Comparison of ENCODE assay signal across 13 mouse cellular contexts in genomic region chr2:157349121-157349778, GRCm38 (mm10). TPM values are rescaled to one million over a fixed set of nuclear protein-coding genes. Genes with fewer than 3 reads are reported as not detected.
DNase-seq lines count a peak whose midpoint lies in the region; ATAC-seq lines count a peak whose summit lies in the region.
"Had no signal": no experiment of that assay in that cellular context is flagged by ENCODE, and none has a peak within 500 bp of the region (broad histone marks: within the 10 kb centered on the region; RNA-seq: fewer than 3 reads in every experiment).

No protein-coding gene starts in this region.

- 46% methylated on average over 12 of the region's 12 CpGs for WGBS in hindbrain, embryonic 12.5 days
- WGBS in midbrain, embryonic 13.5 days = 26% methylated on average over 12 of the region's 12 CpGs

- H3K4me2 ChIP-seq in hindbrain, embryonic 12.5 days (replicated peaks) = peak overlapping the region; percentile 5; the same call in 1 of the 2 replicates
- peak overlapping the region; percentile 11 for H3K4me2 ChIP-seq in midbrain, embryonic 13.5 days (replicated peaks)

- peak overlapping the region; percentile 84 for H3K27ac ChIP-seq in hindbrain, embryonic 12.5 days
- peak overlapping the region; percentile 90 for H3K27ac ChIP-seq in midbrain, embryonic 13.5 days

- DNase-seq in Muller cell, postnatal 12 days (ENCODE audit: inconsistent ontology term) = peak; percentile 83
- peak; percentile 50 to 59 for DNase-seq in cerebellum, postnatal 10 days
- no peak for DNase-seq in adrenal gland, postnatal 14 days
- DNase-seq in gastrocnemius, postnatal 14 days = no peak
- no peak for DNase-seq in frontal cortex, postnatal 25 days (ENCODE audit: low spot score in 2 of 2)
- DNase-seq: adrenal gland, postnatal 25 days; kidney, adult 2 months had no signal

- no peak overlapping the region for H3K4me3 ChIP-seq in hindbrain, embryonic 12.5 days
- H3K4me3 ChIP-seq in midbrain, embryonic 13.5 days (replicated peaks) = no peak overlapping the region

- intact Hi-C loops in gastrocnemius, postnatal 14 days (cut with DNase I; ENCODE audit: low total_unique reads) = no loop called here

- H3K9ac ChIP-seq in hindbrain, embryonic 12.5 days = no peak overlapping the region
- H3K9ac ChIP-seq in midbrain, embryonic 13.5 days (replicated peaks) = peak overlapping the region; percentile 21

- ATAC-seq in hindbrain, embryonic 12.5 days (ENCODE audit: low FRiP score) = peak; percentile 65
- peak; percentile 70 for ATAC-seq in midbrain, embryonic 13.5 days
- no peak for ATAC-seq in activated CD4-positive, CD25-positive, alpha-beta regulatory T cell, adult 4 months

- peaks cover 26% of the 10 kb centered on the region for H3K4me1 ChIP-seq in hindbrain, embryonic 12.5 days
- H3K4me1 ChIP-seq in midbrain, embryonic 13.5 days (replicated peaks) = peaks cover 49% of the 10 kb centered on the region

- H3K27me3 ChIP-seq in hindbrain, embryonic 12.5 days = no peaks in the 10 kb centered on the region
- H3K27me3 ChIP-seq in midbrain, embryonic 13.5 days = no peaks in the 10 kb centered on the region

- H3K36me3 ChIP-seq in hindbrain, embryonic 12.5 days = no peaks in the 10 kb centered on the region
- no peaks in the 10 kb centered on the region for H3K36me3 ChIP-seq in midbrain, embryonic 13.5 days

- H3K9me3 ChIP-seq in hindbrain, embryonic 12.5 days (replicated peaks) = no peaks in the 10 kb centered on the region
- no peaks in the 10 kb centered on the region for H3K9me3 ChIP-seq in midbrain, embryonic 13.5 days

RNA-seq across cellular contexts. Expression of gene Ghrh, which starts 1.9 kb away (rescaled TPM):
- 0.46 and 2.8 TPM in 2 replicates for polyA plus RNA-seq in hindbrain, embryonic 12.5 days (2016; fragmentation: Nextera tagmentation; extraction: Ambion mirVana)
- 1.6 and 3.4 TPM in 2 replicates for polyA plus RNA-seq in midbrain, embryonic 13.5 days (2015; fragmentation: Nextera tagmentation; extraction: Ambion mirVana)
- not detected in 2 replicates for total RNA-seq in adrenal gland, postnatal 14 days (2021)
- total RNA-seq in gastrocnemius, postnatal 14 days (2021) = not detected
- not detected for polyA plus RNA-seq in activated CD4-positive, CD25-positive, alpha-beta regulatory T cell, adult 4 months (2017; shearing (Covaris generic))
- total RNA-seq: adrenal gland, postnatal 25 days; ES-E14; left cerebral cortex, postnatal 14 days had no signal
- polyA plus RNA-seq: kidney, adult 2 months; lung, embryonic 16.5 days had no signal

RNA-seq across cellular contexts. Expression of gene Manbal, which starts 18.1 kb away (rescaled TPM):
- polyA plus RNA-seq in hindbrain, embryonic 12.5 days (2016; fragmentation: Nextera tagmentation; extraction: Ambion mirVana) = 72.4 and 73.9 TPM in 2 replicates
- 88.1 and 91.0 TPM in 2 replicates for polyA plus RNA-seq in midbrain, embryonic 13.5 days (2015; fragmentation: Nextera tagmentation; extraction: Ambion mirVana)
- 29.4 and 35.4 TPM in 2 replicates for total RNA-seq in adrenal gland, postnatal 14 days (2021)
- total RNA-seq in gastrocnemius, postnatal 14 days (2021) = 10 to 100 TPM; 20.7 to 28.3 TPM
- polyA plus RNA-seq in activated CD4-positive, CD25-positive, alpha-beta regulatory T cell, adult 4 months (2017; shearing (Covaris generic)) = 10 to 100 TPM; 30.7 to 54.6 TPM

Comparison
In these comparisons a context has a peak if more than half of its experiments do, and no peak if none do; other contexts are left out.
1. DNase-seq: peak in Muller cell, postnatal 12 days (single experiment) and cerebellum, postnatal 10 days (2 of 2); none in adrenal gland, postnatal 14 days (single experiment), gastrocnemius, postnatal 14 days (single experiment) and frontal cortex, postnatal 25 days (0 of 2).